Mouse (Mus musculus) midbrain, embryonic 10.5 days (tissue): Measurements from ENCODE around the gene Cx3cr1. TPM values are rescaled to one million over a fixed set of nuclear protein-coding genes. Genes with fewer than 3 reads are reported as not detected.

Source experiments
- DNase-seq: peaks from one replicate; pipeline ENCODE4 v3.0.0-alpha.2; 2017; ENCODE audit warnings: low spot score
- H3K27ac ChIP-seq: fragments of 300-500 bp; sonication (generic); replicated peaks from 2 replicates; pipeline ENCODE4 v1.5.1; 2016; ENCODE audit warnings: mild to moderate bottlenecking
- H3K27me3 ChIP-seq: fragments of 300-500 bp; sonication (generic); 2 replicates; pipeline ENCODE4 v1.6.1; 2016; ENCODE audit warnings: low read depth, mild to moderate bottlenecking; ENCODE audit not compliant: poor library complexity, severe bottlenecking
- H3K36me3 ChIP-seq: fragments of 300-500 bp; sonication (generic); 2 replicates; pipeline ENCODE4 v1.6.1; 2016; ENCODE audit warnings: mild to moderate bottlenecking, moderate library complexity
- H3K4me1 ChIP-seq: fragments of 300-500 bp; sonication (generic); 2 replicates; pipeline ENCODE4 v1.6.1; 2016
- H3K4me3 ChIP-seq: fragments of 300-500 bp; sonication (generic); 2 replicates; pipeline ENCODE4 v1.5.1; 2016; ENCODE audit warnings: mild to moderate bottlenecking, moderate library complexity
- H3K9me3 ChIP-seq: fragments of 300-500 bp; sonication (generic); replicated peaks from 2 replicates; pipeline ENCODE4 v1.6.1; 2016; ENCODE audit warnings: mild to moderate bottlenecking
- WGBS: fragments of 180-500 bp; shearing (Covaris S2); methylation state at CpG from one replicate; pipeline ENCODE4 v1.1.7; 2016; 5-methylcytosine and 5-hydroxymethylcytosine counted together
- polyA plus RNA-seq: library from polyadenylated mRNA; unstranded; fragments of >200 nt; fragmentation: Nextera tagmentation; extraction: Ambion mirVana; gene quantifications from 2 replicates; pipeline ENCODE4 v1.2.1, GENCODE M21; 2016

The Cx3cr1 gene
- polyA plus RNA-seq, 1 experiment from 2014 or later: 5.9 TPM

GRCm38 (mm10) chr9:119982956-119983551, 86.6 kb downstream of the Cx3cr1 start:
- H3K27ac ChIP-seq: peak overlapping the region; percentile 80
- WGBS: 1% methylated on average over 48 of the region's 48 CpGs
- H3K36me3 ChIP-seq: no peaks in the 10 kb centered on the region
- peaks cover 70% of the 10 kb centered on the region for H3K4me1 ChIP-seq
- DNase-seq: peak; percentile 28
- peak overlapping the region; percentile 69 for H3K4me3 ChIP-seq
- no peaks in the 10 kb centered on the region for H3K9me3 ChIP-seq
- H3K27me3 ChIP-seq: peaks cover 30% of the 10 kb centered on the region; the same call in 1 of the 2 replicates

GRCm38 (mm10) chr9:119982241-119982811, 87.4 kb downstream of the Cx3cr1 start:
- 1% methylated on average over 11 of the region's 11 CpGs for WGBS
- peak; percentile 57 for DNase-seq
- peak overlapping the region; percentile 69 for H3K4me3 ChIP-seq
- H3K9me3 ChIP-seq: no peaks in the 10 kb centered on the region
- no peaks in the 10 kb centered on the region for H3K36me3 ChIP-seq
- H3K27me3 ChIP-seq: peaks cover 30% of the 10 kb centered on the region; the same call in 1 of the 2 replicates
- peak overlapping the region; percentile 86; the same call in 1 of the 2 replicates for H3K27ac ChIP-seq
- H3K4me1 ChIP-seq: peaks cover 78% of the 10 kb centered on the region

- Histone ChIP-seq H3K27ac (peak overlapping the region; percentile 86), H3K4me1 (peaks cover 86% of the 10 kb centered on the region), H3K36me3 (no peaks in the 10 kb centered on the region), H3K27me3 (peaks cover 30% of the 10 kb centered on the region; the same call in 1 of the 2 replicates), H3K4me3 (peak overlapping the region; percentile 69), H3K9me3 (no peaks in the 10 kb centered on the region)
- DNase-seq: peak; percentile 72
- under 1% methylated on average over 16 of the region's 16 CpGs for WGBS
These were observed 88.2 kb downstream of the Cx3cr1 start for GRCm38 (mm10) chr9:119981183-119982179.

GRCm38 (mm10) chr9:119980770-119981182, 88.9 kb downstream of the Cx3cr1 start:
- WGBS: 5% methylated on average over 4 of the region's 4 CpGs
- H3K27ac ChIP-seq: peak overlapping the region; percentile 86
- peak overlapping the region; percentile 69 for H3K4me3 ChIP-seq
- peak; percentile 43 for DNase-seq
- H3K27me3 ChIP-seq: peaks cover 30% of the 10 kb centered on the region; the same call in 1 of the 2 replicates
- H3K4me1 ChIP-seq: peaks cover 86% of the 10 kb centered on the region
- H3K9me3 ChIP-seq: no peaks in the 10 kb centered on the region
- H3K36me3 ChIP-seq: no peaks in the 10 kb centered on the region

- H3K27ac ChIP-seq: peak overlapping the region; percentile 42; the same call in 1 of the 2 replicates
- H3K27me3 ChIP-seq: peaks cover 28% of the 10 kb centered on the region; the same call in 1 of the 2 replicates
- H3K4me1 ChIP-seq: peaks cover 82% of the 10 kb centered on the region
- no peaks in the 10 kb centered on the region for H3K9me3 ChIP-seq
- H3K4me3 ChIP-seq: no peak overlapping the region
- peaks cover 3% of the 10 kb centered on the region; the same call in 1 of the 2 replicates for H3K36me3 ChIP-seq
- WGBS: 61% methylated on average over 2 of the region's 2 CpGs
- no peak for DNase-seq
These were observed 89.9 kb downstream of the Cx3cr1 start for GRCm38 (mm10) chr9:119979749-119980148.

GRCm38 (mm10) chr9:119978811-119979441, 90.8 kb downstream of the Cx3cr1 start:
- H3K4me1 ChIP-seq: peaks cover 74% of the 10 kb centered on the region
- no peak overlapping the region for H3K27ac ChIP-seq
- DNase-seq: no peak
- peaks cover 20% of the 10 kb centered on the region; the same call in 1 of the 2 replicates for H3K27me3 ChIP-seq
- no peaks in the 10 kb centered on the region for H3K9me3 ChIP-seq
- WGBS: 90% methylated on average over 6 of the region's 6 CpGs
- H3K36me3 ChIP-seq: peaks cover 10% of the 10 kb centered on the region
- H3K4me3 ChIP-seq: no peak overlapping the region

- WGBS: 60% methylated on average over 9 of the region's 9 CpGs
- Histone ChIP-seq H3K4me1 (peaks cover 68% of the 10 kb centered on the region), H3K9me3 (no peaks in the 10 kb centered on the region), H3K36me3 (peaks cover 17% of the 10 kb centered on the region), H3K4me3 (no peak overlapping the region), H3K27me3 (peaks cover 19% of the 10 kb centered on the region; the same call in 1 of the 2 replicates), H3K27ac (peak overlapping the region; percentile 57; the same call in 1 of the 2 replicates)
- no peak for DNase-seq
These were observed 91.4 kb downstream of the Cx3cr1 start for GRCm38 (mm10) chr9:119978151-119978810.

GRCm38 (mm10) chr9:119977557-119978060, 92.1 kb downstream of the Cx3cr1 start:
- Histone ChIP-seq H3K4me1 (peaks cover 61% of the 10 kb centered on the region), H3K9me3 (no peaks in the 10 kb centered on the region), H3K27me3 (peaks cover 12% of the 10 kb centered on the region; the same call in 1 of the 2 replicates), H3K27ac (0 out of 2 replicates have a peak overlapping the region, but pooled peaks have one; percentile 33), H3K4me3 (no peak overlapping the region), H3K36me3 (peaks cover 23% of the 10 kb centered on the region)
- 59% methylated on average over 5 of the region's 5 CpGs for WGBS
- no peak for DNase-seq

- peaks cover 30% of the 10 kb centered on the region for H3K36me3 ChIP-seq
- 0 out of 2 replicates have a peak overlapping the region, but pooled peaks have one; percentile 33 for H3K27ac ChIP-seq
- WGBS: 66% methylated on average over 17 of the region's 17 CpGs
- DNase-seq: no peak
- H3K27me3 ChIP-seq: 0 out of 2 replicates have a peak, but pooled peaks cover 5% of the 10 kb centered on the region
- peaks cover 54% of the 10 kb centered on the region for H3K4me1 ChIP-seq
- no peaks in the 10 kb centered on the region for H3K9me3 ChIP-seq
- no peak overlapping the region for H3K4me3 ChIP-seq
These were observed 92.7 kb downstream of the Cx3cr1 start for GRCm38 (mm10) chr9:119976704-119977556.

GRCm38 (mm10) chr9:119975286-119975685, 94.4 kb downstream of the Cx3cr1 start:
- H3K36me3 ChIP-seq: peaks cover 33% of the 10 kb centered on the region
- H3K9me3 ChIP-seq: no peaks in the 10 kb centered on the region
- no peak overlapping the region for H3K4me3 ChIP-seq
- H3K27me3 ChIP-seq: 0 out of 2 replicates have a peak, but pooled peaks cover 4% of the 10 kb centered on the region
- 90% methylated on average over 4 of the region's 4 CpGs for WGBS
- H3K27ac ChIP-seq: no peak overlapping the region
- no peak for DNase-seq
- H3K4me1 ChIP-seq: peaks cover 45% of the 10 kb centered on the region

- no peaks in the 10 kb centered on the region for H3K27me3 ChIP-seq
- no peak overlapping the region for H3K4me3 ChIP-seq
- no peak for DNase-seq
- WGBS: 82% methylated on average over 5 of the region's 5 CpGs
- no peaks in the 10 kb centered on the region for H3K9me3 ChIP-seq
- H3K36me3 ChIP-seq: peaks cover 33% of the 10 kb centered on the region
- no peak overlapping the region for H3K27ac ChIP-seq
- H3K4me1 ChIP-seq: peaks cover 42% of the 10 kb centered on the region
These were observed 95.1 kb downstream of the Cx3cr1 start for GRCm38 (mm10) chr9:119974609-119975008.
